Mouse (Mus musculus) MEL (cell line): ENCODE data around the gene Calml3. TPM values are rescaled to one million over a fixed set of nuclear protein-coding genes. Genes with fewer than 3 reads are reported as not detected.

Source experiments
- DNase-seq: peaks from one replicate; pipeline ENCODE4 v3.0.0; 2011; ENCODE audit warnings: low read depth, low spot score
- H3K27ac ChIP-seq: 2 replicates; pipeline ENCODE4 v1.5.1; 2012; ENCODE audit warnings: low read depth, mild to moderate bottlenecking, control low read depth, low read length, moderate library complexity; ENCODE audit not compliant: control insufficient read depth
- H3K27me3 ChIP-seq, 2 experiments: fragments of 150-350 bp in 1 of 2; sonication (generic) in 1 of 2; 2 replicates each; pipeline ENCODE4 v1.6.1; 2012; ENCODE audit warnings: low read length in 2 of 2, mild to moderate bottlenecking in 2 of 2, improper control_type of control experiment in 1 of 2, moderate library complexity in 1 of 2; ENCODE audit not compliant: insufficient read depth in 2 of 2, control insufficient read depth in 1 of 2
- H3K36me3 ChIP-seq, 2 experiments: 2 replicates each; pipeline ENCODE4 v1.6.1; 2012 to 2014; ENCODE audit warnings: low read length in 2 of 2, improper control_type of control experiment in 1 of 2, inconsistent platforms in 1 of 2, mild to moderate bottlenecking in 1 of 2; ENCODE audit not compliant: insufficient read depth in 2 of 2, control insufficient read depth in 1 of 2
- H3K4me1 ChIP-seq, 2 experiments: fragments of 150-350 bp in 1 of 2; sonication (generic) in 1 of 2; 2 replicates each; pipeline ENCODE4 v1.6.1; 2012; ENCODE audit warnings: low read length in 2 of 2, improper control_type of control experiment in 1 of 2, mild to moderate bottlenecking in 1 of 2; ENCODE audit not compliant: insufficient read depth in 2 of 2, control insufficient read depth in 1 of 2
- H3K4me3 ChIP-seq, 2 experiments: fragments of 150-350 bp in 1 of 2; sonication (generic) in 1 of 2; 2 replicates each; pipeline ENCODE4 v1.5.1; 2012; ENCODE audit warnings: low read depth in 2 of 2, low read length in 2 of 2, mild to moderate bottlenecking in 2 of 2, moderate library complexity in 2 of 2, control low read depth in 1 of 2, improper control_type of control experiment in 1 of 2; ENCODE audit not compliant: control insufficient read depth in 1 of 2, insufficient read depth in 1 of 2
- H3K79me2 ChIP-seq: 2 replicates; pipeline ENCODE4 v1.6.1; 2012; ENCODE audit warnings: mild to moderate bottlenecking, low read length, moderate library complexity; ENCODE audit not compliant: control insufficient read depth, poor library complexity, insufficient read depth
- H3K9ac ChIP-seq: 2 replicates; pipeline ENCODE4 v1.6.1; 2012; ENCODE audit warnings: low read depth, mild to moderate bottlenecking, control low read depth, low read length, moderate library complexity; ENCODE audit not compliant: control insufficient read depth, poor library complexity, severe bottlenecking
- H3K9me3 ChIP-seq: fragments of 150-350 bp; sonication (generic); replicated peaks from 2 replicates; pipeline ENCODE4 v1.6.1; 2012; ENCODE audit warnings: mild to moderate bottlenecking, low read length, improper control_type of control experiment, moderate library complexity; ENCODE audit not compliant: insufficient read depth
- CHD1 ChIP-seq: IDR thresholded peaks from 2 replicates; pipeline ENCODE4 v1.6.1; 2012; ENCODE audit warnings: low read depth, mild to moderate bottlenecking, inconsistent platforms, low read length, improper control_type of control experiment
- CHD2 ChIP-seq: IDR thresholded peaks from 2 replicates; pipeline ENCODE4 v1.6.1; 2011; ENCODE audit warnings: low read length, improper control_type of control experiment
- E2F4 ChIP-seq: IDR thresholded peaks from 2 replicates; pipeline ENCODE4 v1.6.1; 2011; ENCODE audit warnings: low read depth, low read length, improper control_type of control experiment, borderline replicate concordance
- GABPA ChIP-seq: IDR thresholded peaks from 2 replicates; pipeline ENCODE4 v1.6.1; 2012; ENCODE audit warnings: low read depth, mild to moderate bottlenecking, inconsistent platforms, low read length, improper control_type of control experiment, moderate library complexity
- GATA1 ChIP-seq: IDR thresholded peaks from 2 replicates; pipeline ENCODE4 v1.6.1; 2011; ENCODE audit warnings: low read depth, low read length, improper control_type of control experiment
- HCFC1 ChIP-seq: IDR thresholded peaks from 2 replicates; pipeline ENCODE4 v1.6.1; 2012; ENCODE audit warnings: low read depth, mild to moderate bottlenecking, inconsistent platforms, low read length, improper control_type of control experiment, moderate library complexity
- MAX ChIP-seq: IDR thresholded peaks from 2 replicates; pipeline ENCODE4 v1.6.1; 2011; ENCODE audit warnings: low read length, improper control_type of control experiment
- MAZ ChIP-seq: IDR thresholded peaks from 2 replicates; pipeline ENCODE4 v1.6.1; 2012; ENCODE audit warnings: low read depth, mild to moderate bottlenecking, inconsistent platforms, low read length, improper control_type of control experiment
- MXI1 ChIP-seq: IDR thresholded peaks from 2 replicates; pipeline ENCODE4 v1.6.1; 2011; ENCODE audit warnings: mild to moderate bottlenecking, low read depth, low read length, improper control_type of control experiment
- MYC ChIP-seq: IDR thresholded peaks from 2 replicates; pipeline ENCODE4 v1.6.1; 2011; ENCODE audit warnings: low read depth, mild to moderate bottlenecking, low read length, improper control_type of control experiment, moderate library complexity
- NELFE ChIP-seq: IDR thresholded peaks from 2 replicates; pipeline ENCODE4 v1.6.1; 2011; ENCODE audit warnings: low read depth, low read length, improper control_type of control experiment
- POLR2A ChIP-seq, 2 experiments: IDR thresholded peaks; 2 replicates each; pipeline ENCODE4 v1.6.1; 2011 to 2012; ENCODE audit warnings: low read length in 2 of 2, mild to moderate bottlenecking in 2 of 2, control low read depth in 1 of 2, improper control_type of control experiment in 1 of 2, low read depth in 1 of 2, moderate library complexity in 1 of 2; ENCODE audit not compliant: control insufficient read depth in 1 of 2, insufficient read depth in 1 of 2, poor library complexity in 1 of 2
- POLR2AphosphoS5 ChIP-seq: IDR thresholded peaks from 2 replicates; pipeline ENCODE4 v1.6.1; 2012; ENCODE audit warnings: low read depth, borderline replicate concordance, mild to moderate bottlenecking, inconsistent platforms, low read length, moderate library complexity, mixed read lengths
- RAD21 ChIP-seq: IDR thresholded peaks from 2 replicates; pipeline ENCODE4 v1.6.1; 2011; ENCODE audit warnings: mild to moderate bottlenecking, low read depth, low read length, improper control_type of control experiment
- RCOR1 ChIP-seq: IDR thresholded peaks from 2 replicates; pipeline ENCODE4 v1.6.1; 2012; ENCODE audit warnings: low read depth, mild to moderate bottlenecking, inconsistent platforms, low read length, improper control_type of control experiment
- SIN3A ChIP-seq: IDR thresholded peaks from 2 replicates; pipeline ENCODE4 v1.6.1; 2012; ENCODE audit warnings: low read length, improper control_type of control experiment, inconsistent platforms
- TAL1 ChIP-seq: IDR thresholded peaks from 2 replicates; pipeline ENCODE4 v1.6.1; 2012; ENCODE audit warnings: mild to moderate bottlenecking, inconsistent platforms, low read length, moderate library complexity, mixed read lengths
- TBP ChIP-seq: IDR thresholded peaks from 2 replicates; pipeline ENCODE4 v1.8.0; 2011; ENCODE audit warnings: low read depth, low read length, improper control_type of control experiment
- TCF12 ChIP-seq: IDR thresholded peaks from 2 replicates; pipeline ENCODE4 v1.6.1; 2014; ENCODE audit warnings: low read depth, mild to moderate bottlenecking, inconsistent platforms, low read length, improper control_type of control experiment, moderate library complexity
- UBTF ChIP-seq: IDR thresholded peaks from 2 replicates; pipeline ENCODE4 v1.6.1; 2012; ENCODE audit warnings: low read depth, mild to moderate bottlenecking, inconsistent platforms, low read length, improper control_type of control experiment, moderate library complexity, borderline replicate concordance; ENCODE audit not compliant: insufficient read depth
- USF1 ChIP-seq: IDR thresholded peaks from 2 replicates; pipeline ENCODE4 v1.6.1; 2014; ENCODE audit warnings: low read depth, mild to moderate bottlenecking, inconsistent platforms, low read length, improper control_type of control experiment, moderate library complexity
- USF2 ChIP-seq, 2 experiments: IDR thresholded peaks; 2 replicates each; pipeline ENCODE4 v1.6.1; 2011 to 2012; ENCODE audit warnings: improper control_type of control experiment in 2 of 2, low read length in 2 of 2, borderline replicate concordance in 1 of 2, inconsistent platforms in 1 of 2, low read depth in 1 of 2, mild to moderate bottlenecking in 1 of 2; ENCODE audit not compliant: insufficient read depth in 1 of 2
- ZMIZ1 ChIP-seq: IDR thresholded peaks from 2 replicates; pipeline ENCODE4 v1.6.1; 2012; ENCODE audit warnings: low read depth, mild to moderate bottlenecking, inconsistent platforms, low read length, improper control_type of control experiment, moderate library complexity
- ZNF384 ChIP-seq: IDR thresholded peaks from 2 replicates; pipeline ENCODE4 v1.6.1; 2012; ENCODE audit warnings: low read depth, mild to moderate bottlenecking, inconsistent platforms, low read length, improper control_type of control experiment
- polyA plus RNA-seq, 2 experiments: library from polyadenylated mRNA; stranded (reverse) in 1 of 2; unstranded in 1 of 2; fragments of >175 nt in 1 of 2; fragments of >200 nt in 1 of 2; gene quantifications; 2 replicates each; pipeline versions ENCODE4 v1.2.1 to v1.2.4; 2012; ENCODE audit warnings: low replicate concordance in 2 of 2, low read depth in 1 of 2; ENCODE audit not compliant: insufficient read length in 2 of 2, insufficient read depth in 1 of 2, missing spikeins in 1 of 2
- total RNA-seq: library from RNA; depleted of rRNA; stranded (reverse); fragments of 300-350 nt; gene quantifications from 2 replicates; pipeline ENCODE4 v1.2.3, GENCODE M21; 2012

Calml3 gene
- total and polyA plus RNA-seq, 3 experiments, result not detected

- no peaks in the 10 kb centered on the region for H3K36me3 ChIP-seq
Observed at GRCm38 (mm10) chr13:3789531-3789930, 14.6 kb downstream of the Calml3 start.

DNA sequence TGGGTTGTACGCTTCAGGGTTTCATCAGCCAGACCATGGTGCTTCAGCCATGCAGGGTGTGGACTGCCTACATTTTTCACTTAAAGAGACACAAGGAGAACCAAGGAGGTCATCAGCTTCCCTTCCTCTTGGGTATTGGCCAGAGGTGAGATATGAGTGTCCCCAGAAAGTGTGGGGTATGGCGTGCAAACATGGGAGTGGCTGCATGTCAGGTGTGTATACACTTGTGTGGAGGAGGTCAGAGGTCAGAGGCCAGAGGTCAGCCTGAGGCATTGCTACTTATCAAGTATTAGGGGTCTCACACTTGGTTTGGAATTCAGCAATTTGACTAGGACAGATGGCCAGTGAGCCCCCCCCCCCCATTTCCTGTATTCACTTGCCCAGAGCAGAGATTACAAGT, 15.5 kb downstream of the Calml3 start:
- Histone ChIP-seq H3K4me1 (no peaks in the 10 kb centered on the region), H3K27me3 (peaks cover 0 to 1% of the 10 kb centered on the region in 2 experiments; a peak in 1 of 4 replicates), H3K9ac (no peak overlapping the region), H3K4me3 (no peak overlapping the region), H3K27ac (no peak overlapping the region), H3K79me2 (no peaks in the 10 kb centered on the region), H3K36me3 (no peaks in the 10 kb centered on the region), H3K9me3 (no peaks in the 10 kb centered on the region)
- DNase-seq, result no peak
- no peak for TF ChIP-seq MAX
- no peak for TF ChIP-seq RAD21
- TF ChIP-seq POLR2A (IDR thresholded peaks at IDR 0.05; ENCODE audit: control insufficient read depth in 1 of 2, insufficient read depth in 1 of 2, low read depth in 1 of 2, low read length in 2 of 2, poor library complexity in 1 of 2), result no peak
- no peak for TF ChIP-seq USF2 (IDR thresholded peaks at IDR 0.05; ENCODE audit: borderline replicate concordance in 1 of 2, insufficient read depth in 1 of 2, low read depth in 1 of 2, low read length in 2 of 2)
- no peak for TF ChIP-seq MYC
- TF ChIP-seq POLR2AphosphoS5, result no peak
- no peak for TF ChIP-seq MXI1
- no peak for TF ChIP-seq UBTF
- no peak for TF ChIP-seq HCFC1
- TF ChIP-seq E2F4, result no peak
- no peak for TF ChIP-seq GATA1
- no peak for TF ChIP-seq TCF12
- TF ChIP-seq MAZ, result no peak
- no peak for TF ChIP-seq CHD2
- TF ChIP-seq RCOR1, result no peak
- no peak for TF ChIP-seq USF1
- no peak for TF ChIP-seq TBP
- TF ChIP-seq SIN3A, result no peak

More at GRCm38 (mm10) chr13:3789531-3789930, 14.6 kb downstream of the Calml3 start:
- H3K4me1 ChIP-seq, result no peaks in the 10 kb centered on the region
- no peaks in the 10 kb centered on the region for H3K79me2 ChIP-seq
- peaks cover 0 to 1% of the 10 kb centered on the region in 2 experiments; a peak in 1 of 4 replicates for H3K27me3 ChIP-seq
- DNase-seq, result no peak
- H3K4me3 ChIP-seq, result no peak overlapping the region
- no peak overlapping the region for H3K9ac ChIP-seq
- no peaks in the 10 kb centered on the region for H3K9me3 ChIP-seq
- no peak overlapping the region for H3K27ac ChIP-seq
- TF ChIP-seq CHD1 (no peak), RCOR1 (no peak), CHD2 (no peak), MAX (no peak), E2F4 (no peak), MXI1 (no peak), POLR2A (IDR thresholded peaks at IDR 0.05; ENCODE audit: control insufficient read depth in 1 of 2, insufficient read depth in 1 of 2, low read depth in 1 of 2, low read length in 2 of 2, poor library complexity in 1 of 2) (no peak), ZNF384 (no peak), NELFE (no peak), TAL1 (no peak), GABPA (no peak), ZMIZ1 (no peak)
